Mouse (Mus musculus): ENCODE results near the gene Gna12.
A peak's percentile ranks its signal among the peaks of the same experiment; 100 is the strongest.

The Gna12 gene

DNA sequence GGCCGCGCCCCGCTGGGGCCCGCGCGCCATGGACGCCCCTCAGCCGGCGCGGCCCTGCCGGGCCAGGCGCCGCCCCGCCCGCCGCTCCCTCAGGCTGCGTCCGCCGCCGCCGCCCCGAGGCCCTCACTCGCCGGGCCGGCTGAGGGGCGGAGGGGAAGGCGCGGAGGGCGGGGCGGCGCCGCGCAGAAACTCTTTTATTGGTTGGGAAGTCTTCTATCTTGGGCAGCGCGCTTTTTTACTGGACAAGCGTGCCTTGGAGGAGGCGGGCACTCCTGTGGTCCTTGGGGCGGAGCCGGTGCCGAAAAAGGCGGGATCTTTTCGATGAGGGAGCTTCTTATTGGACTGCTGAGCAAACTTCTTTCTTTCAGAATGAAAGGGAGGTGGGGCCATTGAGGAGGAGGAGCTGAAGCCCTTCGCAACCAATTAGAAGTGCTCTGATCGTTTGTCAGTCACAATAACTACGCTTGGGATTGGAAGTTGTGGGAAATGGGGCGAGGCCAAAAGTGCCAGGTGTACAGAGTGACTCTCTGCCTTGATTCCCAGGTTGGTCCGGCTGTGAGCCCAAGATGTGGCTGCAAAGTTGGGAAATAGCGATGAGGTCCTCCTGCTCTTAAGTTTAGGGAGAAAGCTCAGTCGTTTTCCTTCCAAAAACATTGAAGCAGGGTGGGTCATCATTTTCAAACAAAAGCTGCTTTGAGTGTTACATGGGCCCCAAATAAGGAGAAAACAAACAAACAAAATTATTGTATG, at the start of gene Gna12:
Gene Gna12, minus strand, starts transcription at position 118 of the 750 bp plus-strand sequence.
- peak; percentile 99 for DNase-seq (ENCODE audit: low read depth, low spot score)

DNA sequence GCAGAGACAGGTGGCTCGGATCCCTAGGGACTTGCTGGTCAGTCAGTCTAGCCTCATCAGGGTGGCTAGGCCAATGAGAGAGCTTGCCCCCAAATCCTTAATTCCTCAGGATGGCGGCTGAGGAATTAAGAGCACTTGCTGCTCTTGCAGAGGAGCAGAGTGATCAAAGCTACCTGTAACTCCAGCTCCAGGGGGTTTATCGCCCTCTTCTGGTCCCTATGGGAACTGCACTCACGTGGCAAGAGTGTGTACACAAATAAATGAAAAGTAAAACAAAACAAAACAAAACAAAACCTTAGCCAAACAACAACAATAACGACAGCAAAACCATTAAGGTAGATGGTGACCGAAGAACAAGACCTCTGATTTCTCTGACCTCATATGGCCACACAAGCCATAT, 48.4 kb upstream of the Gna12 start:
- DNase-seq (ENCODE audit: low read depth, low spot score) = no peak

DNA sequence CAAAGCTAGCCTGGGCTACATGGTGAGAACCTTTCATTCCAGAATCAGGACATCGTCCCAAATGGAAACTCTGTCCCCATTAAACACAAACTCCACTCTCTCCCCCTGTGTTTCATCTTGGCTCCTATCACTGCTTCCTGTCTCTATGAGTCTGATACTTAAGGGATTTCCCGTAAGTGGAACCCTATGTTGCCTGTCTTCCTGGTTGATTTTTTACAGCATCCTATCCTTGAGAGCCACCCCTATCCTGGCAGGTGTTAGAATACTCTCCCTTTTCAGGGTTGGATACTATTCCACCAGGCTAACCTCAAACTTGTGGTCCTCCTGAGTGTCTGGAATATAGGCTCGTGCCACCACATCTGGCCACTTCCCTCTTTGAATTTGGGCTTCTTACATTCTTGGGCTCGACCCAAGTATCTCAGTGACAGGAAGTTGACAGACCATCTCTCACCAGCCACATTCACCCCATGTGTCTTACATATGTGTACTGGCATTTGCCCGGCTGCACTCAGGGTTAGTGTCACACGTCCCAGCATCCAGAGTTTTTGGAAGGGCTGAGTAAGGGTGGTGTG, 43.6 kb upstream of the Gna12 start:
- DNase-seq (ENCODE audit: low read depth, low spot score) = no peak

- no peak for DNase-seq (ENCODE audit: low read depth, low spot score)
These were observed 42.9 kb upstream of the Gna12 start for GRCm38 (mm10) chr5:140873039-140873551.

GRCm38 (mm10) chr5:140872532-140873038, 42.4 kb upstream of the Gna12 start:
- DNase-seq (ENCODE audit: low read depth, low spot score) = no peak

GRCm38 (mm10) chr5:140871241-140871640, 41.0 kb upstream of the Gna12 start:
- no peak for DNase-seq (ENCODE audit: low read depth, low spot score)

- DNase-seq (ENCODE audit: low read depth, low spot score) = no peak
These were observed 38.8 kb upstream of the Gna12 start for GRCm38 (mm10) chr5:140869034-140869433.

DNA sequence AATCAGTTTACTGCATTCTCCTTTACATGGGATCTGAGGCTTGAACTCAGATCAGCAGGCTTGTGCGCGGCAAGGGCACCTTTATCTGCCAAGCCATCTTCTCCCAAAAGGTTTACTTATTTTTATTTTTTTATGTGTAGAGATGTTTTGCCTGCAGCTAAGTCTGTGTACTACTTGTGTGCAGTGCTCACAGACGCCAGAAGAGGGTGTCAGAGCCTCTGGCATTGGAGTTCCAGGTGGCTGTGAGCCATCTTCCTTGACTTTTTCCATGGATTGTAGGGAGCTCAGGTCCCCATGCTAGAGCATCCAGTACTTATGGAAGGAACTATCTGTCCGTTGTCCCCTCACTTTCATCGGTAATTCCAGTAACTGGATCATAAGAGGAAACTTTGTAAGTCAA, 29.5 kb upstream of the Gna12 start:
- no peak for DNase-seq (ENCODE audit: low read depth, low spot score)

DNA sequence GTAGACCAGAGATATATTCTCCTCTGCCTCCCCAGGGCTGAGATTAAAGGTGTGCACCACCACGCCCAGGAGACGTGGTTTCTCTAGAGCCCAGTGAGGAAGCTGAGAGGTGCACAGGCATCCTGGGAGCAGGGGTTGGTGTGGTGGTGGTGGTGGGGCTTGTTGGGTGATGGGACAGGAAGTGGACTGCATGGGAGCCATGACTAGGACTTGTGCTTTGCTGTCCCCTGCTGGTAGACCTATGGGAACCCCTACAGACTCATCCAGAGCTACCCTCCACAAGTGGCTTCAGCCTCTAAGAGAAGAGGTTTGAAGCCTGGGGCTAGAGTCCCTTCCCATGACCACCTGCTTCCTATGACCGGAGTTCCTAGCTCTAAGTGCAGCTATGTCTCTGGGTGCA, 28.1 kb upstream of the Gna12 start:
- no peak for DNase-seq (ENCODE audit: low read depth, low spot score)

- no peak for DNase-seq (ENCODE audit: low read depth, low spot score)
These were observed 27.4 kb upstream of the Gna12 start for GRCm38 (mm10) chr5:140857432-140858154.

DNA sequence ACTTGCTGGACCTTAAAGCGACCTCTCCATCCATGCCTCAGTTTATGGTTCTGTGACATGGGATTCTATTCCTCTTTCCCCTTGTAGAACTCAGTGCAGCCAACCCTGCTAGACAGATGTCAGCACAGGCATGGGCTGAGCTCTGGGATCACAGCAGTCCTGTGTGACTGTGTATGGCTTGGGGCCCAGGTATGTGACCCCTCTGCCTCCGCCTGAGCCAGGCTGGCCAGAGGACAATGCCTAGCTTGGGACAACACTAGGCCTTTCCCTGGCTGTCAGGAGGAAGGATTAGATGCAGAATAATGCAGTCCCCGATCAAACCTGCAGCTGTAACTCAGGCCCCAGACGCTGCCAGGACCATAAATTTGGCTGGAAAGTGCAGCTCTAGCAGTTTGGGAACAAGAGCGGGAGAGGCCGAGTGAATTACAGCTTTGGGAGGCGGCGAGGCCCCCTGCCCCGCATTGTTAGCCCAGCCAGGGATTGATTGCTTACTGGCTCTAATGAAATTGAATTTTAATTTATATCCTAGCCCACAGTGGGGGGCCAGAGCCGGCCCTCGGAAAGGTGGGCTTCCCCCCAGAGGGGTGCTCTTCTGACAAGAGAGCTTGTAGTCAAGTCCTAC, 25.8 kb upstream of the Gna12 start:
- DNase-seq (ENCODE audit: low read depth, low spot score) = no peak

DNA sequence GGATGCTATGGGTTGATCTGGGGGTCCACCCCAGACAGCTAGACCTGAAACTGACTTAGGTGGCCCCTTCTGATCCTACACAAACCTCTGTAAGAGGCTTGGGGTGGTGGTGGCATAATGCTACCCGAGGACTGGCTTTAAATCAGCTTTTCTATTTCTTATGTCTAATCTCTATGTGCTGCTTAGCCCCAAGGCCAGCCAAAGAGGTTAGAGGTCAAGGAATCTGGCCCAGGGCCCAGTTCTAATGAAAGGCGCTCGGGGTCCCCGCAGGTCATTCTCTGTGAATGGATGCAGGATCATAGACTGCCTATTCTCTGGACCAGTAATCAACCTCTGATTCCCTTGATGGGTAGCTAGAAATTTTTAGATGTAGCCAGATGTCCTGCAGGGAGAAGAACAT, 24.5 kb upstream of the Gna12 start:
- no peak for DNase-seq (ENCODE audit: low read depth, low spot score)

GRCm38 (mm10) chr5:140853723-140854122, 23.5 kb upstream of the Gna12 start:
- DNase-seq (ENCODE audit: low read depth, low spot score) = no peak

- DNase-seq (ENCODE audit: low read depth, low spot score) = no peak
These were observed 22.3 kb upstream of the Gna12 start for GRCm38 (mm10) chr5:140852435-140852996.

DNA sequence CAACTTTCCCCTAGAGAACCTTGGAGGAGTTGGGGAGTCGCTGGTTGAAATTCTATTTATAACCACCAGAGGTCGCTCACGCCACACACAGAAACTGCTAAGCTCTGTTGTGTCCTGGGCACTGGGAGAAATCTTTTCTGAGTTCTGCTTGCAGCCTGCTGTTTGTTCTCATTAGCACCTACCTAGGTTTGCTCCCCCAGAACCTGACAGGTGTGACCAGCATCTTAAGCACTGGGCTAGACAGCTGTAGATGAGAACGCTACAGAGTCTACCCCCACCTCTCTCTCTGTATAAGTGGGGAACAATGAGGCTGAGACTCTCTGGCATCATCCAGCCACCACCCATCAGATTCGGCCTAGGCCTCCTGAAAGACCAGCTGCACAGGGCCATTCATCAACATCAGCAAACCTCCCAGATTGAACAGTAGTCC, 17.1 kb upstream of the Gna12 start:
- DNase-seq (ENCODE audit: low read depth, low spot score) = peak; percentile 56

GRCm38 (mm10) chr5:140841942-140842341, 11.7 kb upstream of the Gna12 start:
- DNase-seq (ENCODE audit: low read depth, low spot score) = no peak

- no peak for DNase-seq (ENCODE audit: low read depth, low spot score)
These were observed 817 bp upstream of the Gna12 start for GRCm38 (mm10) chr5:140831064-140831431.

DNA sequence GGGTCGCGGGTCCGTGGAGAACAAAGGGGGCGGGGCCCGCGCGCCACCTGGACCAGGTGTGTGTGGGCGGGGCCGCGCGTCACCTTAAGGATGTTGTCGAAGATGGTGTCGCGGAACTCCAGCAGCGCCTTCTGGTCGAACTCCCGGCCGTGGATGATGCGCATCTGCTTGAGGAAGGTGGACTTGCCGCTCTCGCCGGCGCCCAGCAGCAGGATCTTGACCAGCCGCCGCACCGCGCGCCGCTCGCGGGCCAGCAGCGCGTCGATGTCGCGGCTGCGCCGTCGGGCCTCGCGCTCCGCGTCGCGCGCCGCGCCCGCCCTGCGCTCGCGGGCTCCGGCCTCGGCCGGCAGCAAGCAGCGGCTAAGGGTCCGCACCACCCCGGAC, 328 bp downstream of the Gna12 start:
- DNase-seq (ENCODE audit: low read depth, low spot score) = no peak

DNA sequence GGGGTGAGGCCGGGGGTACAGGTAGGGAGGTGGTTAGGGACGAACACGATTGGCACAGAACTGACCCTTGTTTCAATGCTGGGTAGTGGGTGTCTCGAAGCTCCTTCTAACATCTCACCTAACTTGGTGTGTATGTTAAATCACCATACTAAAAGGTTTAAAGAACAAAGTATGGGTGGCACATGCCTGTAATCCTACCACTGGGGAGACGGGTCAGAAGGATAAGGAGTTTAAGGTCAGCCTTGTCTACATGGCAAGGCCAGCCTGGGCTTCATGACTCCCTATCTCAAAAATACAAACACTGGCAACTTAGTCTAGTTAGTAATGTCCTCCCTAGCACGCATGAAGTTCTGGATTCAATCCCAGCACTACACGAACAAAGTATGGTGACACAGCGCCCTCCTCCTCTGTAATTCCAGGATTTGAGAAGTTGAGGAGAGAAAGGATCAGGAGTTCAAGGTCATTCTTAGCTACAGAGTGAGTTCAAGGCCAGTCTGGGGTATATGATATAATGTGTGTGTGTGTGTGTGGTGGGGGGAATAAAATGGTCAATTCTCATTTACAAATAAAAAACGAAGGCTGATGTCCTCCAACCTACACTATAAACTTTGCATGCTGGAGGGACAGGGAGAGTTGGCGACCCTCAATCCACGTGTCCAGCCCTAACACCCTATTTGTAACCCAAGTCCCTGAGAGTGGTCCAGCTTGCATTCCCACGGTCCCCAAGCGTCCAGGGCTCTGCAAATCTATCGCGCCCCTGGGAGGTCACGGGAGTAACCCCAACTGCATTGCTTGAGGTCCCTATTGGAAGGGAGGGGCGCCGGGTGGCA, 935 bp downstream of the Gna12 start:
- no peak for DNase-seq (ENCODE audit: low read depth, low spot score)

- no peak for DNase-seq (ENCODE audit: low read depth, low spot score)
These were observed 1.9 kb downstream of the Gna12 start for GRCm38 (mm10) chr5:140828363-140828762.

DNA sequence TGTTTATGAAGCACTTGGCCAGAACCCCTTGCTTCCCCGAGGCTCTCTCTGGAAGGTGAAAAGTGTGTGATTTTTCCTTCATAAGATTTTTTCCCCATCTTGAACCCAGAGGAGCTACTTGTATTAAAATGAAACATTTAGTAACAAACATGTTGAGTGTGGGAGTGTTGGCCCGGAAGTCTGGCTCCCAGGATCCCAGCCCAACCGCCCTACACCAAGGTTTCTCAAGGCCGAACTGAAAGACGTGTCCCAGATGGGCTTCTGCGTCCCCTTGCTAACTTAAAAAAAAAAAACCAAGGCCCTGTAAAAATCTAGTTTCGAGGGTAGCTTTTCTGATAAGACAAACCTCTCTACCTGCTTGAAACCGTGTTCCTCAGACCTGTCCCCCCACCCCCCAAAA, 2.3 kb downstream of the Gna12 start:
- DNase-seq (ENCODE audit: low read depth, low spot score) = no peak

Measured in embryo, embryonic 11.5 days (tissue).